Mouse (Mus musculus) C2C12 (cell line): ENCODE measurements at regions not wholly inside any gene's neighbourhood (a gene's known extent, or its start where the extent isn't known, plus 50 kb on each side); places are given as distances from the start of the nearest gene placed in this dataset.

Experiments
- CTCF ChIP-seq: IDR thresholded peaks from one replicate; pipeline ENCODE4 v1.5.1; 2011; ENCODE audit not compliant: control insufficient read depth, insufficient read depth, insufficient read length
- MAX ChIP-seq: IDR thresholded peaks from one replicate; pipeline ENCODE4 v1.6.1; 2011; ENCODE audit warnings: mild to moderate bottlenecking, control low read depth

GRCm38 (mm10) chr9:83321793-83322192 is 119.1 kb downstream of the Lca5 start:
- TF ChIP-seq CTCF (no peak), MAX (no peak)
